In the genomic region with DNA sequence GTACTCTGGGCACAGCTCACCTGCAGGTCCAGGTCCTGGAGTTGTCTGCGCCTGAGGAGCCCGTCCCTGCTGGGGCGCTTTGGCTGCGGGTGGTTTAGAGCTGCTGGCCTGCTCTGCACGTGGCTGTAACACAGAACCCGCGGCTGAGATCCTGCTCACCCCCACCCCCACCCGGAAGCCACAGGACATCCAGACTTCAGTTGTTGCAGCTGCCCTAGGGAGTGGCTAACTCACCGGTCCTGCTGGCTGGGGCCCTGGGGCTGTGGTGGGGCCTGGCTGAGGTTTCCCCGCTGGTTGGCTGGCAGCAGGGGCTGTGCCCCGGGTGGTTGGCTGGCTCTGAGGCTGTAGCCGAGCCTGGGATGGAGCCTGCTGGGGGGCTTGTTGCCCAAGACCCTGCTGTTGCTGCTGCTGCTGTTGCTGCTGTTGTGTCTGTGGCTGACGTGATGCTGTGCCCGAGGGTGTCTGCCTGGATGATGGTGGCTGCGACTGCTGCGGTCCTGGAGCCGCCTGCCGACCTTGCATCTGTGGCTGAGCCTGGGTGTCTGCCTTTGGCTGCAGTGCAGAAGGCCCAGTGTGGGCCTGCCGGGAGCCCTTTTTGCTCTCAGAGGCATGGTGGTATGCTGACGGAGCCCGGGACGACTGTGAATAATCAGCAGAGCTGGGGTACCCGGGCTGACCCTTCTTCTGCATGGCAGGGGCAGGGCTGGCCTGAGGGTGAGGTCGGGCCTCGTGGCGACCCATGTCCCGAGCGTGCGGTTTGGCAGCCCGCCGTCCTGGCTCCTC, we compare ENCODE assay signal across 7 mouse cellular contexts. TPM values are rescaled to one million over a fixed set of nuclear protein-coding genes. Genes with fewer than 3 reads are reported as not detected.
A peak's percentile ranks its signal among the peaks of the same experiment; 100 is the strongest.
DNase-seq lines count a peak whose midpoint lies in the region; ATAC-seq and TF ChIP-seq lines count a peak whose summit lies in the region.

No protein-coding gene starts in this region.

- H3K36me3 ChIP-seq in spleen, adult 2 months (ENCODE audit: control insufficient read depth, insufficient read depth, low read length): no peaks in the 10 kb centered on the region
- peaks cover 36% of the 10 kb centered on the region for H3K36me3 ChIP-seq in hindbrain, embryonic 15.5 days
- H3K36me3 ChIP-seq in midbrain, embryonic 14.5 days (ENCODE audit: control insufficient read depth, insufficient read depth, low read length): peaks cover 77% of the 10 kb centered on the region

- H3K4me2 ChIP-seq in hindbrain, embryonic 15.5 days: no peak overlapping the region
- H3K4me2 ChIP-seq in midbrain, embryonic 14.5 days (ENCODE audit: low read length): no peak overlapping the region

- H3K9me3 ChIP-seq in hindbrain, embryonic 15.5 days: no peaks in the 10 kb centered on the region
- H3K9me3 ChIP-seq in midbrain, embryonic 14.5 days (ENCODE audit: control insufficient read depth, low read length): no peaks in the 10 kb centered on the region

- no peak for TF ChIP-seq CTCF in spleen, adult 2 months (IDR thresholded peaks at IDR 0.05; ENCODE audit: extremely low read depth, insufficient read depth, insufficient read length, insufficient replicate concordance)

- H3K27me3 ChIP-seq in spleen, adult 2 months (ENCODE audit: control insufficient read depth, insufficient read depth, low read length): no peaks in the 10 kb centered on the region
- H3K27me3 ChIP-seq in hindbrain, embryonic 15.5 days: no peaks in the 10 kb centered on the region
- no peaks in the 10 kb centered on the region for H3K27me3 ChIP-seq in midbrain, embryonic 14.5 days (ENCODE audit: control insufficient read depth, insufficient read depth, low read length)

- 45% methylated on average over 31 of the region's 31 CpGs for WGBS in spleen, adult 2 months
- WGBS in hindbrain, embryonic 15.5 days: 36% methylated on average over 31 of the region's 31 CpGs
- WGBS in midbrain, embryonic 14.5 days: 34% methylated on average over 31 of the region's 31 CpGs

- no peak for DNase-seq in spleen, adult 2 months (ENCODE audit: low read depth in 1 of 2, low spot score in 2 of 2)
- no peak for DNase-seq in spleen, postnatal 36 days (ENCODE audit: low spot score in 2 of 2)
- DNase-seq in cerebellum, postnatal 10 days: peak; percentile 66
- peak; percentile 8 for DNase-seq in midbrain, embryonic 14.5 days
- no peak for DNase-seq in layer of hippocampus, adult 9-10 months (ENCODE audit: low spot score)
- DNase-seq in layer of hippocampus, adult 11-12 months (ENCODE audit: low spot score): no peak

- H3K27ac ChIP-seq in spleen, adult 2 months (ENCODE audit: insufficient read depth, low read length): 0 out of 2 replicates have a peak overlapping the region, but pooled peaks have one; percentile 4
- H3K27ac ChIP-seq in hindbrain, embryonic 15.5 days (replicated peaks): no peak overlapping the region
- H3K27ac ChIP-seq in midbrain, embryonic 14.5 days (replicated peaks; ENCODE audit: low read depth, low read length): 0 out of 2 replicates have a peak overlapping the region, but pooled peaks have one; percentile 41

- H3K4me3 ChIP-seq in spleen, adult 2 months (ENCODE audit: extremely low read depth, insufficient read depth, insufficient read length): peak overlapping the region; percentile 11; the same call in 1 of the 2 replicates
- H3K4me3 ChIP-seq in hindbrain, embryonic 15.5 days: no peak overlapping the region
- no peak overlapping the region for H3K4me3 ChIP-seq in midbrain, embryonic 14.5 days (replicated peaks; ENCODE audit: low read depth, low read length)

- peak; percentile 15; the same call in 1 of the 2 replicates for ATAC-seq in hindbrain, embryonic 15.5 days (ENCODE audit: low FRiP score, low read depth)
- peak; percentile 24; the same call in 1 of the 2 replicates for ATAC-seq in midbrain, embryonic 14.5 days (ENCODE audit: low FRiP score, low TSS enrichment)

- H3K9ac ChIP-seq in hindbrain, embryonic 15.5 days: no peak overlapping the region
- no peak overlapping the region; the same call in 1 of the 2 replicates for H3K9ac ChIP-seq in midbrain, embryonic 14.5 days (replicated peaks; ENCODE audit: low read length)

- peaks cover 9% of the 10 kb centered on the region for H3K4me1 ChIP-seq in spleen, adult 2 months (ENCODE audit: control insufficient read depth, insufficient read depth, insufficient read length)
- H3K4me1 ChIP-seq in hindbrain, embryonic 15.5 days (replicated peaks): peaks cover 11% of the 10 kb centered on the region; the same call in 1 of the 2 replicates
- 0 out of 2 replicates have a peak, but pooled peaks cover 3% of the 10 kb centered on the region for H3K4me1 ChIP-seq in midbrain, embryonic 14.5 days (ENCODE audit: control insufficient read depth, insufficient read depth, low read length)

- TF ChIP-seq POLR2A in spleen, adult 2 months (IDR thresholded peaks at IDR 0.05; ENCODE audit: low read depth, low read length): no peak

RNA-seq across cellular contexts. Expression of a gene that starts 10.6 kb away (rescaled TPM):
- polyA plus RNA-seq in spleen, adult 2 months (2012; rRNA removed): 136 and 157 TPM in 2 replicates
- polyA plus RNA-seq in hindbrain, embryonic 15.5 days (2015; fragmentation: Nextera tagmentation; extraction: Ambion mirVana): 52.2 and 62.2 TPM in 2 replicates
- polyA plus RNA-seq in midbrain, embryonic 14.5 days (2014; fragmentation: Nextera tagmentation; extraction: Ambion mirVana): 38.0 and 43.8 TPM in 2 replicates

RNA-seq across cellular contexts. Expression of a gene that starts 21.8 kb away (rescaled TPM):
- polyA plus RNA-seq in spleen, adult 2 months (2012; rRNA removed): 213 and 224 TPM in 2 replicates
- polyA plus RNA-seq in hindbrain, embryonic 15.5 days (2015; fragmentation: Nextera tagmentation; extraction: Ambion mirVana): 48.9 TPM in 2 replicates
- polyA plus RNA-seq in midbrain, embryonic 14.5 days (2014; fragmentation: Nextera tagmentation; extraction: Ambion mirVana): 54.8 and 56.2 TPM in 2 replicates

RNA-seq across cellular contexts. Expression of a gene that starts 24.7 kb away (rescaled TPM):
- polyA plus RNA-seq in spleen, adult 2 months (2012; rRNA removed): 1.5 and 1.6 TPM in 2 replicates
- 0.18 TPM in 1 of 2 replicates, not detected in the other for polyA plus RNA-seq in hindbrain, embryonic 15.5 days (2015; fragmentation: Nextera tagmentation; extraction: Ambion mirVana)
- polyA plus RNA-seq in midbrain, embryonic 14.5 days (2014; fragmentation: Nextera tagmentation; extraction: Ambion mirVana): not detected in 2 replicates

RNA-seq across cellular contexts. Expression of a gene that starts 52.0 kb away (rescaled TPM):
- polyA plus RNA-seq in spleen, adult 2 months (2012; rRNA removed): 2.2 and 2.8 TPM in 2 replicates
- 2.6 and 2.9 TPM in 2 replicates for polyA plus RNA-seq in hindbrain, embryonic 15.5 days (2015; fragmentation: Nextera tagmentation; extraction: Ambion mirVana)
- polyA plus RNA-seq in midbrain, embryonic 14.5 days (2014; fragmentation: Nextera tagmentation; extraction: Ambion mirVana): 2.4 and 3.5 TPM in 2 replicates

RNA-seq across cellular contexts. Expression of a gene that starts 55.9 kb away (rescaled TPM):
- polyA plus RNA-seq in spleen, adult 2 months (2012; rRNA removed): 11.6 and 13.5 TPM in 2 replicates
- polyA plus RNA-seq in hindbrain, embryonic 15.5 days (2015; fragmentation: Nextera tagmentation; extraction: Ambion mirVana): 21.2 and 23.9 TPM in 2 replicates
- 14.0 and 16.7 TPM in 2 replicates for polyA plus RNA-seq in midbrain, embryonic 14.5 days (2014; fragmentation: Nextera tagmentation; extraction: Ambion mirVana)

Comparison
In these comparisons a context has a peak if more than half of its experiments do, and no peak if none do; other contexts are left out.
1. DNase-seq: peak in cerebellum, postnatal 10 days (2 of 2) and midbrain, embryonic 14.5 days (single experiment); none in spleen, adult 2 months (0 of 2), spleen, postnatal 36 days (0 of 2), layer of hippocampus, adult 9-10 months (single experiment) and layer of hippocampus, adult 11-12 months (single experiment).